Mouse (Mus musculus): ENCODE measurements around the gene Tmem98. TPM values are rescaled to one million over a fixed set of nuclear protein-coding genes. Genes with fewer than 3 reads are reported as not detected.

Gene Tmem98
- polyA plus RNA-seq, 1 experiment, result 23.0 TPM

GRCm38 (mm10) chr11:80853014-80853413 lies 43.0 kb downstream of the Tmem98 start:
- WGBS, result 61% methylated on average over 3 of the region's 3 CpGs
- no peaks in the 10 kb centered on the region for H3K4me1 ChIP-seq (ENCODE audit: control insufficient read depth, insufficient read depth, low read length)
- DNase-seq, result no peak

GRCm38 (mm10) chr11:80854430-80854829 lies 44.5 kb downstream of the Tmem98 start:
- Histone ChIP-seq H3K4me1 (ENCODE audit: control insufficient read depth, insufficient read depth, low read length) (no peaks in the 10 kb centered on the region), H3K4me3 (ENCODE audit: insufficient read depth, low read depth, low read length) (no peak overlapping the region), H3K36me3 (ENCODE audit: control insufficient read depth, insufficient read depth, low read length) (no peaks in the 10 kb centered on the region), H3K27ac (ENCODE audit: insufficient read depth, low read depth, low read length) (no peak overlapping the region), H3K27me3 (replicated peaks; ENCODE audit: control insufficient read depth, insufficient read depth, low read length) (no peaks in the 10 kb centered on the region)
- DNase-seq, result no peak
- no peak for TF ChIP-seq CTCF (conservative IDR thresholded peaks at IDR 0.05; ENCODE audit: insufficient read depth, insufficient read length, low read depth, low read length)
- no peak for TF ChIP-seq POLR2A (IDR thresholded peaks at IDR 0.05; ENCODE audit: low read depth, low read length)
- WGBS, result 81% methylated on average over 11 of the region's 11 CpGs

More at GRCm38 (mm10) chr11:80853014-80853413, 43.0 kb downstream of the Tmem98 start:
- Histone ChIP-seq H3K36me3 (ENCODE audit: control insufficient read depth, insufficient read depth, low read length) (no peaks in the 10 kb centered on the region), H3K4me3 (ENCODE audit: insufficient read depth, low read depth, low read length) (no peak overlapping the region), H3K27me3 (replicated peaks; ENCODE audit: control insufficient read depth, insufficient read depth, low read length) (no peaks in the 10 kb centered on the region), H3K27ac (ENCODE audit: insufficient read depth, low read depth, low read length) (no peak overlapping the region)
- no peak for TF ChIP-seq POLR2A (IDR thresholded peaks at IDR 0.05; ENCODE audit: low read depth, low read length)
- no peak for TF ChIP-seq CTCF (conservative IDR thresholded peaks at IDR 0.05; ENCODE audit: insufficient read depth, insufficient read length, low read depth, low read length)

DNA sequence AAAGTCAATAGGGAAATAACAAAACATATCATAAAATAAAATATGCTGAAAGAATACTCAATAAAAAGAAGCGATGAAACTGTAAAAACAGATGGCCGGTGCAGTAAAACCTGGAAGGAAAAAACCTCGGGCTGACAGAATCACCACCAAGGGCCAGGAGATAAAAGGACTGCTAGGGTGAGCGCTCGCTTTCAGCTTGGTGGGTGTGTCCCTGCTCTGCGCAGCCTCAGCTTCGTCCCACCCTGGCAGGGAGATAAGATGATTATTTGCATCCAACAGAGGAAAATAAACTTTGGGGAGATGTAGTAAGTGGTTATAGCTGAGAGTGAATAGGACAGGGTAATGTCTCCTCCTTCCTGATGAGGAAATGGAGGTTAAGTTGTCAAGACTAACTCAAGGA lies 44.9 kb downstream of the Tmem98 start:
- Histone ChIP-seq H3K4me3 (ENCODE audit: insufficient read depth, low read depth, low read length) (no peak overlapping the region), H3K27ac (ENCODE audit: insufficient read depth, low read depth, low read length) (no peak overlapping the region), H3K36me3 (ENCODE audit: control insufficient read depth, insufficient read depth, low read length) (no peaks in the 10 kb centered on the region), H3K4me1 (ENCODE audit: control insufficient read depth, insufficient read depth, low read length) (no peaks in the 10 kb centered on the region), H3K27me3 (replicated peaks; ENCODE audit: control insufficient read depth, insufficient read depth, low read length) (no peaks in the 10 kb centered on the region)
- 68% methylated on average over 7 of the region's 7 CpGs for WGBS
- TF ChIP-seq CTCF (conservative IDR thresholded peaks at IDR 0.05; ENCODE audit: insufficient read depth, insufficient read length, low read depth, low read length), result no peak
- no peak for TF ChIP-seq POLR2A (IDR thresholded peaks at IDR 0.05; ENCODE audit: low read depth, low read length)
- DNase-seq, result no peak

- Histone ChIP-seq H3K27me3 (replicated peaks; ENCODE audit: control insufficient read depth, insufficient read depth, low read length) (no peaks in the 10 kb centered on the region), H3K4me3 (ENCODE audit: insufficient read depth, low read depth, low read length) (no peak overlapping the region), H3K36me3 (ENCODE audit: control insufficient read depth, insufficient read depth, low read length) (no peaks in the 10 kb centered on the region), H3K4me1 (ENCODE audit: control insufficient read depth, insufficient read depth, low read length) (no peaks in the 10 kb centered on the region), H3K27ac (ENCODE audit: insufficient read depth, low read depth, low read length) (no peak overlapping the region)
- 84% methylated on average over 2 of the region's 2 CpGs for WGBS
- TF ChIP-seq CTCF (conservative IDR thresholded peaks at IDR 0.05; ENCODE audit: insufficient read depth, insufficient read length, low read depth, low read length) (no peak), POLR2A (IDR thresholded peaks at IDR 0.05; ENCODE audit: low read depth, low read length) (no peak)
- DNase-seq, result no peak
Observed at GRCm38 (mm10) chr11:80856827-80857226, 46.9 kb downstream of the Tmem98 start.

DNA sequence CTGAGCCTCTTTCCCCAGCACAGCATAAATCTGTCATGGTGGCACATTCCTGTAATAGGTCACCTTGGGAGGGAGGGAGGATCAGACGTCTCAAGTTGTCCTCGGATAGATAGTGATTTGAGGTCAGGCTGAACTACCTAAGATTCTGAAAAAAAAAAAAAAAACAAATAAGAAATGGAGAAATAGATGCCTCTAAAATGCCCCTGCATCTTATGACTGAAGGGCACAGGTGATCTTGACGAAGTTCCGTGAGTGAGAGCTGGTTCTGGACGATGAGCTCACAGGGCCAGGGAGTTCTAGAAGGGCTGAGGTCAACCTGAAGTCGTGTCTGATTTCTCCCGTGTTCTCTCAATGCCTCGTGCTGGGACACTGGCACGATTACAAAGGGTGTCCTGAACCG lies 48.1 kb downstream of the Tmem98 start, which contains the start of gene Spaca3:
Spaca3 (plus strand) TSS at position 301 of the 400 bp plus-strand sequence.
- 40% methylated on average over 10 of the region's 10 CpGs for WGBS
- Histone ChIP-seq H3K27me3 (replicated peaks; ENCODE audit: control insufficient read depth, insufficient read depth, low read length) (no peaks in the 10 kb centered on the region), H3K4me1 (ENCODE audit: control insufficient read depth, insufficient read depth, low read length) (no peaks in the 10 kb centered on the region), H3K27ac (ENCODE audit: insufficient read depth, low read depth, low read length) (no peak within 1 kb of the TSS), H3K36me3 (ENCODE audit: control insufficient read depth, insufficient read depth, low read length) (no peaks in the 10 kb centered on the region), H3K4me3 (ENCODE audit: insufficient read depth, low read depth, low read length) (no peak within 1 kb of the TSS)
- TF ChIP-seq POLR2A (IDR thresholded peaks at IDR 0.05; ENCODE audit: low read depth, low read length) (no peak), CTCF (conservative IDR thresholded peaks at IDR 0.05; ENCODE audit: insufficient read depth, insufficient read length, low read depth, low read length) (no peak)
- DNase-seq, result no peak

DNA sequence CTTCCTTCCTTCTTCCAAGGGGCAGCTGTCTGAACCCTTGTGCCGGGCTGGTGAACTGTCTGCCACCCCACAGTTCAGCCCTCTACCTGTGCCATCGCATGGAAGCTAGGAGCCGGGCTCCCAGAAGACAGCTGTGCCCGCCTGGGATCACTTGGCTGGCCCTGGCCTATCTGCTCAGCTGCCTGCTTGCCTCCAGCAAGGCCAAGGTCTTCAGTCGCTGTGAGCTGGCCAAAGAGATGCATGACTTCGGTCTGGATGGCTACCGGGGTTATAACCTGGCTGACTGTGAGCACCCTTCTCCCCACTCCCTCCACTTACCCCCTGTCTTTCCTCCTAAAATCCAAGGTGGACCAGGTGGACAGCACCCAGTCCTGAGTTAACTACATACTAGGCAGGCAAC lies 53.0 kb downstream of the Tmem98 start:
- Histone ChIP-seq H3K4me1 (ENCODE audit: control insufficient read depth, insufficient read depth, low read length) (no peaks in the 10 kb centered on the region), H3K27me3 (replicated peaks; ENCODE audit: control insufficient read depth, insufficient read depth, low read length) (no peaks in the 10 kb centered on the region), H3K27ac (ENCODE audit: insufficient read depth, low read depth, low read length) (no peak overlapping the region), H3K4me3 (ENCODE audit: insufficient read depth, low read depth, low read length) (no peak overlapping the region), H3K36me3 (ENCODE audit: control insufficient read depth, insufficient read depth, low read length) (no peaks in the 10 kb centered on the region)
- TF ChIP-seq CTCF (conservative IDR thresholded peaks at IDR 0.05; ENCODE audit: insufficient read depth, insufficient read length, low read depth, low read length), result no peak
- TF ChIP-seq POLR2A (IDR thresholded peaks at IDR 0.05; ENCODE audit: low read depth, low read length), result no peak
- no peak for DNase-seq
- WGBS, result 92% methylated on average over 7 of the region's 7 CpGs

DNA sequence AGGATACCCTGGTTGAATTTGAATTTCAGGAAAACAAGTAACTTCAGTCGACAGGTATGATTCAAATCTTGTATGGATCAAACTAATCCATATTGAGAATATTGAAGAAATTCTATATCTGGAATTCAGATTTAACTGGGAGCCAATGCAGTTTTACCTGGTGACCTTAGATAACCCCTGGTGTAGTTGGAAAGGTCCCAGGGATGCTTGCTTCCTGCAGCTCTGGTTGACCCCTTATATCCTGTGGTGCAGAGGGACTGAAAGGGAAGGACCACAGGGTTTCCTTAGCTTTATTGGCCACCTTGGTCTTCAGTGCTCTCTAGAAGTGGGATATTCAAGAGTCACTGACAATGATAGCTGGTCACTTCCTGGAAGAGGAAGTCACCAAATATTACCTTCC lies 58.1 kb downstream of the Tmem98 start:
- Histone ChIP-seq H3K27ac (ENCODE audit: insufficient read depth, low read depth, low read length) (no peak overlapping the region), H3K4me3 (ENCODE audit: insufficient read depth, low read depth, low read length) (no peak overlapping the region), H3K27me3 (replicated peaks; ENCODE audit: control insufficient read depth, insufficient read depth, low read length) (no peaks in the 10 kb centered on the region), H3K36me3 (ENCODE audit: control insufficient read depth, insufficient read depth, low read length) (no peaks in the 10 kb centered on the region), H3K4me1 (ENCODE audit: control insufficient read depth, insufficient read depth, low read length) (no peaks in the 10 kb centered on the region)
- TF ChIP-seq POLR2A (IDR thresholded peaks at IDR 0.05; ENCODE audit: low read depth, low read length) (no peak), CTCF (conservative IDR thresholded peaks at IDR 0.05; ENCODE audit: insufficient read depth, insufficient read length, low read depth, low read length) (no peak)
- DNase-seq, result no peak
- 96% methylated on average over 1 of the region's 1 CpGs for WGBS

Other genes starting within 250 kb of the Tmem98 start
- gene Myo1d, start 30.1 kb upstream of the Tmem98 start, polyA plus RNA-seq (2012; rRNA removed), result 37.1 and 43.1 TPM in 2 replicates
- 0.27 TPM in 1 of 2 replicates, not detected in the other for gene Spaca3, start 48.2 kb downstream of the Tmem98 start, polyA plus RNA-seq (2012; rRNA removed)